Mouse (Mus musculus) kidney, adult 18-20 months (tissue): ENCODE data around the gene Olfr5.

ENCODE experiments used
- DNase-seq: peaks from one replicate; pipeline ENCODE4 v3.0.0; 2021

Gene Olfr5

DNA sequence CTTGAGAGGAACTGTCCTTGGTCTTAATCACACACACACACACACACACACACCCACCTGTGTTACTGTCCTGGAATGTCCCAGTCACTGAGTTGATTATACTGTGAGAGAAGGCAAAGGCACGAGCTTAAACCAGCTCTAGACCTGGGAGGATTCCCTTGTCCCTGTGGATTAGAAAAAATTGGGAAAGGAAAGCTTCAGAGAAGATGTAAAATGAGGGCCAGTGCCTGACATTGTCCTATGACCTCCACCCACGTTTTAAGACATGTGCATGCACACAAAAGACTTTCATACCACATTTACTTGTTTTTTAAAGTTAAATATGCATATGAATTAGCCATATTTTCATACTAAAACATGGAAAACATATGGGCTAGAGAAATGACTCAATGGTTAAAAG is at the start of gene Olfr5:
Gene Olfr5 (minus strand): TSS at position 101 of the 400 bp plus-strand sequence.
- DNase-seq, result no peak

DNA sequence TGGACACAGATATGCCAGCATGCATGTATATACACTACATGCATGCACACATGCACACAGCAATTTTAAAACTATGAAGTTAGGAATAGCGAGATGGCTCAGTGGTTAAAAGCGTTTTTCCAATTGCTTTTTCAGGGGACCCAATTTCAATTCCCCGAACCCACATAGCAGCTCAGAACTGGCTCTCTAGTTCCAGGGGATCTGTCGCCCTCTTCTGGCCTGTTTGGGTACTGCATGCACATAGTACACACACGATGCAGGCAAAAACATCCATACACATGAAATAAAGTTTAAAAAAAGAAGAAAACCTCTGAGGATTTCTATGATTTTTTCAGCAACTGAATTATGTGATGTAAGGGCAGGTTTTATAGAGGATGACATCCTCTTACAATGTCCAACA is 39.4 kb upstream of the Olfr5 start:
- DNase-seq, result peak; percentile 33

DNA sequence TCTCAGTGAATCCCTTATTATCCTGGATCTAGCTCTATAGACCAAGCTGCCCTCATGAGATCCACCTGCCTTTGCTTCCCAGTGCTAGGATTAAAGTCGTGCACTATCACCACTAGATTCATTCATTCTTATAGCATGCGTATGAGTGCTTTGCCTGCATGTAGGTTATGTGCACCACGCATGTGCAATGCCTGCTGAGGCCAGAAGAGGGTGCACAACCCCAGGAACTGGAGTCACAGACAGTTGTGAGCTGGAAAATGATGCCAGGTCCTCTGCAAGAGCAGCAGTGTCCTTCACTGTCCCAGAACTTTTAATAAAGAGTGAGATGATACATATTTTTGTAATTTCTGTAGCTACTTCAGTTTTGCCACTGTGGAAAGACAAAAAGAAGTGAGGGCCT is 38.3 kb upstream of the Olfr5 start:
- DNase-seq, result no peak

DNA sequence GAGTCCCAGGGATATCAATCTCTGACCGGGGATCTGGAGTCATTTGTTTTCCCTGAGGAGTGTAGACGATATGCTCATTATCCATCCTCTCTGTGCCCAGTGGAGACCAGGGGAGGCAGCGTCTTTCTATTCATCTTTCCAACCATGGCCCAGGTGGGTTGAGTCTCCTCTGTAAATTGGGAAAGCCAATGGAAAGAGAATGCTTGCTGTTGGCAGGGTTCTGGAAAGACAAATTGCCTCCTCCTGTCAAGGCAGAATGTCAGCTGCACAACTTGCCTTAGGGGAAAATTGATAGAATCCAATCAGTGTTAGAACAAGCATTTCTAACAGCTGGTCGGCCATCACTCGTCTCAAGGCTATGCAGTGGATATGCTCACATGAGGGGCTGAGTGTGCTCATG is 36.1 kb upstream of the Olfr5 start, which contains the start of gene Olfr1349:
Gene Olfr1349 (minus strand): TSS at position 101 of the 400 bp plus-strand sequence.
- no peak for DNase-seq

DNA sequence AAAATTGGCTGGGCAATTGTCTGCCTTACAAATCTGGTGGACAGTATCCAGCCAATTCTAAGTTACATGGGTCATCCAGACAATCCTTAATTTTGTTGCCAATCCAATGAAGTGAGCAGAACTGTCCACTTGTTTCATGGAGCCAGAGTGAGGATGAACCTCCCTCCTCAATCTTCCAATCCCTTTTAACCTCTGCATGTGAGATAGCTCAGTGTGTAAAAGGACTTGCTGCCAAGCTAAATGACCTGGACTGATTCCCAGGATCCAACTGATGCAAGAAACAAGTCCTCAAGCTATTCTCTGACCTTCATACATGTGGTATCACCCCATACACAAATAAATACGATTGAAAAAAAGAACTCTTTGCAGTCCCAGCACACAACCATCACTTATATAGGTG is 34.9 kb upstream of the Olfr5 start:
- DNase-seq, result no peak

DNA sequence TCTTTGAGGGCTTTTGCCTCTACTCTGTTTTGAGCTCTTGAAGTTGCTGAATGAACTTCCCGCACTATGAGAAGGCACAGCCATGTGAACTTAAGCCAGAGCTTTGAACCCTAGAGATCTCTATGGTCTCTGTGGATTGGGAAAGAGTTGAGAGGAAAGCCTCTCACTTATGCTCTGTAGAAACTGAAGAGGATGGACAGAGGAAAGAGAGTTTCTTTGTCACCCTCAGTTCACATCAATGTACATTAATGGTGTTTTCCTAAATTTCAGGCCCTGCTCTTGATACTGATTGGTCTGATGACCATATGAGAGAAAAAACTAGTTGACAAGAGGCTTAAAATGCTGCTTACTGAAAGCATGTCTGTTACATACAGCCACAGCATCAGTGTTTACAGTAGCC is 21.9 kb upstream of the Olfr5 start, which contains the start of gene Olfr1348:
Gene Olfr1348 (minus strand): TSS at position 101 of the 400 bp plus-strand sequence.
- no peak for DNase-seq

DNA sequence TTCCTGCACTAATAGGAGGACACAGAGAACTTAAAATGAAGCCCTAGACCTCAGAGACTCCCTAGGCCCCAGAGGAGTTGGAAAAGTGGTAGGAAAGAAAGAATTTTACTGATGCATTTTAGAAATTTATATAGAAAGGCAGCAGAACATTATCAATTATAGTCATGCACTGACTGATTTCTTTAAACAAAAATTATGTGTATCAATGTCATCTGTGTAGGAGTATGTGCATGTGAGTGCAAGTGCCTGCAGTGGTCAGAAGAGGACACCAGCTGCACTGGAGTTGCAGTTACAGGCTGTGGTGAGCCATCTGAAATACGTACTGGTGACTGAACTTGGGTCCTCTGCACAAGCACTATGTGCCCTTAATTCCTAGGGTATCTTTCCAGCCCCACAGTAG is 12.9 kb upstream of the Olfr5 start, which contains the start of gene Olfr1347:
Gene Olfr1347 (minus strand): TSS at position 101 of the 400 bp plus-strand sequence.
- DNase-seq, result no peak

DNA sequence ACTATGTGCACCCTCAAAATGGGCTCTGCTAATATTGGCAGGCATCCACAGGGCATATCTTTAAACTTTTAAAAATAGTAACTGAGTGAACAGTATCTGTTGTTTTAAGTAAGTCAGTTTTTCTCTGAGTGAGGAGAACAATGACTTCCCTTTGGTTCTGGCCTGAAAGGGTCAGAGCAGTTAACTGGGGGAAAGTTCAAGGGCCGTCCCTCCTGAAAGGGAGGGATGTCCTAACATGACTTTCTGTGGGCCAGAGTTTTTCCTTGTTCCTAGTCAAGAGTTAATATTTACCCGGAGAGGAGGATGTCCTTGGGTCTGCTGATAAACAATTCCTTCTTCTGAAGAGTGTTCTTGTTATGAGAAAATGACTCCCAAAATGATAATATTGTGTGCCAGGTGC is 9.1 kb downstream of the Olfr5 start:
- peak; percentile 36 for DNase-seq

DNA sequence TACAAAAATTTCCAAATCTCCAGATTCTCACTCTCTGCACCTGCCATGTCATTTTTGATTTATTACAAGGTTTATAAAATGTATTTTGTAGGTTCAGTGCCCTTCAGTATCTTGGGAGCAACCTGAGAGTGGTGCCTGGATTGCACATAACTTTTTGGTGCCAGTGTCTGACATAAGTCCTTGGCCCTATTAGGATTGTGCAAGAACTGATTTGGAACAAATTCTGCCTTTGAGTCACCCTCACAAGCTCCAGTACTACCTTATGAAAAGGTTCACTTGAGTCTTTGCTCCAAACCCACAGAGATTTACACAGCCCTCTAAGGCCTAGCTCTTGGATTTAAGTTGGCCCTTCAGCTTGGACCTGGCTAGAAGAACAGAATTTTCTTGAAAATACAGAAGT is 19.8 kb downstream of the Olfr5 start, which contains the start of gene Olfr1346:
Gene Olfr1346 (plus strand): TSS at position 151 of the 400 bp plus-strand sequence.
- no peak for DNase-seq

DNA sequence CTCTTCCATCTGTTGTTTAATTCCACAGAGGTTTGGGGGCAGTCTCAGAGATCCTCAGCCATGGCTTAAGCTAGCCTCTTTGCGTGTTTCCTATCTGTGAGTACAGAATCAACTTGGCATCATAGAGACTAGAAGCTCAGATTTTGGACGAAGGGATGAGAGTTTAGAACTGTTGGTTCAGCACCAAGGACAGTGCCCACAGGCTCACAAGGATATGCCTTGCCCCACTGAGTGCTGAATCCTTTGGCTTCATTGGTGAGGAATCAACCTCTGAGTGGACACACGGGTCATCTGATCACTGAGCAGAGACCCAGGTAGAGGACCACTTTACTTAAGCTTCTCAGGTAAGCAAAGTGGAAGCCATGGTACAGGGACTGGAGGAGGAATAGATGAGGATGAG is 30.3 kb downstream of the Olfr5 start:
- DNase-seq, result no peak

DNA sequence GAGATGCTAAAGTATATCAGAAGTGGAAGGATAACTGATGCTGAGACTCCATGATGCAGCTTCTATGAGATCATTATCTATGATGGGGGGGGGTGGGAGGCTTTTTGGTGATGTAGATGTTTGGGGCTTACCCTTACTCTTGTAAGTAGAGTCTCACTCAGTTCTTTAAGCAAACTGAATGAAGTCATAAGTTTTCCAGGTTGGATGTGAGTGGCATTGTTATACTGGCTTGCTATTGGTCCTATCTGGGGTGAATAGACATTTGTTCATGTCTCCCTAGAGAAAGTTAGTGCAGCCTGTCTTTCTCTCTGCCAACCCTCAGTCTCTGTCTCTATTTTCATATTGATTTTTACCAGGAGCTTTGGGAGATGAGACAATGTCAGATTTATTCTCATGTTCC is 30.9 kb downstream of the Olfr5 start, which contains the start of gene Olfr1336:
Gene Olfr1336 (plus strand): TSS at position 301 of the 400 bp plus-strand sequence.
- no peak for DNase-seq

DNA sequence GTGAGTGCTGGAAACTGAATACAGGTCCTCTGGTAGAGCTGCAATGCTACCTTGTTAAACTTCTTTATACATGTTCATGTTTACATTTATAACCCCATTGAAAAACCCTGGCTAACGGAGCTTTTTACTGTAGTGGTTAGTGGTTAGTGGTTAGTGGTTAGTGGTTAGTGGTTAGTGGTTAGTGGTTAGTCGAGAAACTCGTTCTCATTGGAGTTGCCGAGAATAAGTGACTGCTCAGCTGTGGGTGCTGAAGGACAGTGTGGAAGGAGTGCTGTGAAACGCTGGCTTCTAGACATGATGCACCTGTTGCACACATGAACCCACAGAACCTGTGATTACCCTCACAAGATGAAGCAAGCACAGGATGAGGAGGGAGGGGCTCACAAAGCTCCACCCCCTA is 39.0 kb downstream of the Olfr5 start:
- DNase-seq, result no peak

DNA sequence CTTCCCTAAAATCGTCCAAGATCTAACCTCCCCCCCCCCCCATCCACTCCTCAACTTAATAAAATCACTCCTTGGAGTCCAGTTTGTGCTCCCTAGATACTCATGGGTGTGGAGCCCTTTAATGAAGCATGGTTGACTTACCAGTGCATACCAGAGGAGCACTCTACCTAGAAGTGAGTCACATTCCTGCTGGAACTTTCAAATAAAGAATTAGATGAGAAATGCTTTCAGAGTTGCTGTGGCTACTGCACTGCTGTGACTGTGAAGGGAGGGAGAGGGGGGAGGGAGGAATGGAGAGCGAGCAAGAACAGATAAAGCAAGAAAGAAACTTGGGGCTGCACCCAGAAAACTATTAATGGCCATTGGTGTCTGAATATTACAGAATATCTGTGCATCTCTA is 45.6 kb downstream of the Olfr5 start:
- no peak for DNase-seq

DNA sequence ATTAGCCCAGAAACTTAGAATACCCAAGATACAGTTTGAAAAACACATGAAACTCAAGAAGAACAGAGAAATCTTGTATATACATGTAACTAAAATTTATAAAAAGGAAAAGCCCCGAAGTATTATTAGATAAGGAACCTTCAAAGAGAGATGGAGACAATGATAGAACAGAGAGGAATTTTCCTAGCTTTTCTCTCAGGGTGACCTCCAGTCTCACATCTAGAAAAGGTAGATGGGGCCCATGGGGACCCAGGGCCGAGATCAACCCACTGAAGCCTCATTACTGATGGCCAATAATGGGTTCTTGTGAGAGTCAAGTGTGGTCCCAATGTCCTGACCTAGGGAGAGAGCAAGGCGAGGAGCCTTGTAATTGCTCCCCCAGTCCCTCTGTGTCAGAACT is 48.4 kb downstream of the Olfr5 start, which contains the start of gene Olfr1344:
Gene Olfr1344 (plus strand): TSS at position 301 of the 400 bp plus-strand sequence.
- DNase-seq, result no peak

DNA sequence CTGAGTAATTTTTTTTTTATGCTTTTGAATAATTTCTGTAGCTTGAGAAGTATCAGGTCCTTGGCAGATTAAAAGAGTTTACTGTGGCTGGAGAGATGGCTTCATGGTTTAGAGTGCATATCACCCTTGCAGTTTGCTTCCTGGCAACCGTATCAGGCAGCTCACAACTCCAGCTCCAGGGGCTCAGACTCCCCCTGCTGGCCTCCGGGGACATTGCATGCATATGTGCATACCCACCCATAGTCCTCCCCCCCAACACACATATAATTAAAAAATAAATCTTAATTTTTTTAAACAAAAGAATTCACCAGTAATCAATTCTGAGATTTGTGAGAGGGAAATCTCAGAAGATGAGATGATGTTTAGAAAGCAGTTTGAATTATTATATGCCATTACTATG is 56.4 kb downstream of the Olfr5 start:
- DNase-seq, result peak; percentile 46

DNA sequence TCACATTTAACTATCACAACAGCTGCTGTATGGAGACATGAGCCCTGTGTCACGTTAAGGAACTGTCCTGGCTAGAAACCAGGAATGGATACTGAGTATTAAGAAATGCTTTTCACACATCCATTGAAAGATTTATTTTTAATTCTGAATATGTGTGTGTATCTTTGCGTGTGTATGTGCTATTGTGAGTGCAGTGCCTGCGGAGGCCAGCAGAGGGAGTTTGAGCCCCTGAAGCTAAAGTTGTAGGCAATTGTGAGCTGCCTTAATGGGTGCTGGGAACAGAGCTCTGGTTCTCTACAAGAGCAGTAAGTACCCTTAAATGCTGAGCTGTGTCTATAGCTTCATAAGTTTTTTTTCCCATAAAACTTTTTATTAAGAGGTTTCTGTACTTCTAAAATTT is 57.4 kb downstream of the Olfr5 start:
- DNase-seq, result no peak
